Mouse (Mus musculus) midbrain, embryonic 15.5 days (tissue): Measurements from ENCODE around the gene Arcn1. TPM values are rescaled to one million over a fixed set of nuclear protein-coding genes. Genes with fewer than 3 reads are reported as not detected.

Experiments
- ATAC-seq: fragments of 200-750 bp; cut with Nextera tagmentation; replicated peaks from 2 replicates; pipeline ENCODE4 v1.8.0; 2017; ENCODE audit warnings: moderate TSS enrichment
- H3K27ac ChIP-seq: fragments of 300-500 bp; sonication (generic); 2 replicates; pipeline ENCODE4 v1.5.1; 2015; ENCODE audit warnings: mild to moderate bottlenecking, inconsistent platforms
- H3K27me3 ChIP-seq: fragments of 300-500 bp; sonication (generic); replicated peaks from 2 replicates; pipeline ENCODE4 v1.6.1; 2015; ENCODE audit warnings: inconsistent platforms
- H3K36me3 ChIP-seq: fragments of 300-500 bp; sonication (generic); replicated peaks from 2 replicates; pipeline ENCODE4 v1.6.1; 2015; ENCODE audit warnings: inconsistent platforms
- H3K4me1 ChIP-seq: fragments of 300-500 bp; sonication (generic); 2 replicates; pipeline ENCODE4 v1.6.1; 2015; ENCODE audit warnings: inconsistent platforms
- H3K4me2 ChIP-seq: fragments of 300-500 bp; sonication (generic); 2 replicates; pipeline ENCODE4 v1.6.1; 2015; ENCODE audit warnings: inconsistent platforms, mild to moderate bottlenecking, moderate library complexity
- H3K4me3 ChIP-seq: fragments of 300-500 bp; sonication (generic); 2 replicates; pipeline ENCODE4 v1.5.1; 2015; ENCODE audit warnings: mild to moderate bottlenecking, inconsistent platforms
- H3K9ac ChIP-seq: fragments of 300-500 bp; sonication (generic); 2 replicates; pipeline ENCODE4 v1.6.1; 2015; ENCODE audit warnings: mild to moderate bottlenecking, inconsistent platforms
- H3K9me3 ChIP-seq: fragments of 300-500 bp; sonication (generic); 2 replicates; pipeline ENCODE4 v1.6.1; 2016; ENCODE audit warnings: inconsistent platforms
- whole genome bisulfite sequencing: fragments of 180-500 bp; shearing (Covaris S2); methylation state at CpG from one replicate; pipeline ENCODE4 v1.1.7; 2015; ENCODE audit warnings: mixed read lengths; 5-methylcytosine and 5-hydroxymethylcytosine counted together
- polyA plus RNA-seq: library from polyadenylated mRNA; unstranded; fragments of >200 nt; fragmentation: Nextera tagmentation; extraction: Ambion mirVana; gene quantifications from 2 replicates; pipeline ENCODE4 v1.2.1, GENCODE M21; 2015

Gene Arcn1
- polyA plus RNA-seq, 1 experiment from 2014 or later: 136 TPM

DNA sequence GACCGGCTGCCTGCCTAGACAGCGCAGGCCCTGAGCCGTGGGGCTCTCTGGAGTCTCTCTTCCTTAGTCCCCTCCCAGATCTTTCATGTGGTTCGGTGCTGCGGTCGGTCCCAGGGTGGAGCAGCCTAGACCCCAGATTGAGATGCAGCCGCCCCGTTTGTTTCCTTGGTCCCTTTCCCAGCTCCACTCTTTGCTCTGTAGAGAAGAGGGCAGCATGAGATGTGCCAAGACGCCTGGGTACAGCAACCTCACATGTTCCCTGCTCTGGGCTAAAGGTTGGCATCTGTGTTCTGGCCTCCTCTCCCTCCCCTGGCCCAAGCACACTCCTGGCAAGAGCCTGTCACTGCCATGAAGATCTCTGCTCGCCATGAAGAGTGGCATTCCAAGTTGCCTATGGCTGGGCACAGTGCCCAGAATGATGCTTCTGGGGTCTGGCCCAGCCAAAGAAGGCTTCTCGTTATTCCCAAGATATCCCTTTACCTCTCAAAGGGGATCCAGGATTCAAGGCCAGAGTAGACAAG is 44.1 kb downstream of the Arcn1 start:
- no peak overlapping the region for H3K9ac ChIP-seq
- WGBS: 62% methylated on average over 11 of the region's 11 CpGs

DNA sequence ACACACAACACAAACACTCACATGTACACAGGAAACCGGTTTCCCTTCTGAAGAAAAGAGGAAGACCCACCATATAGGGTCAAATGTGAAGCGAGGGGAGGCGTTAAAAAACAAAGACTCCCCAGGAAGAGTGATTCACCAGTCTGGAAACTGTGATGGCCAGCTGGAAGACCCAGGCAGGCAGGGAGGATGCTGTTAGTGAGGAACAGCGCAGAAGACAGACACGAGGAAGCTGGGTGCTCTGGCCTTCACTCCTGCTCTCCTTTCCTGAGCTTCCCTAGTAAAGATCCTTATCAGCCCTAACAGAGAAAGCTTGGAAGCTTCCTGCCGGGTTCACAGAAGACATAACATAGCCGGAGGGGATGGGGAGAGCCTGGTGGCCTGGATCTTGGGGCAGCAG is 44.6 kb downstream of the Arcn1 start:
- ATAC-seq: no peak
- H3K4me1 ChIP-seq: peaks cover 73% of the 10 kb centered on the region
- H3K36me3 ChIP-seq: no peaks in the 10 kb centered on the region
- H3K27ac ChIP-seq: peak overlapping the region; percentile 13; the same call in 1 of the 2 replicates
- no peaks in the 10 kb centered on the region for H3K9me3 ChIP-seq
- 40% methylated on average over 7 of the region's 7 CpGs for WGBS
- H3K27me3 ChIP-seq: no peaks in the 10 kb centered on the region
- no peak overlapping the region for H3K4me3 ChIP-seq
- no peak overlapping the region for H3K9ac ChIP-seq
- no peak overlapping the region for H3K4me2 ChIP-seq

More for the DNA sequence above, 44.1 kb downstream of the Arcn1 start:
- no peak overlapping the region for H3K4me2 ChIP-seq
- H3K27ac ChIP-seq: peak overlapping the region; percentile 13
- no peak for ATAC-seq
- H3K36me3 ChIP-seq: no peaks in the 10 kb centered on the region
- no peak overlapping the region for H3K4me3 ChIP-seq
- peaks cover 69% of the 10 kb centered on the region for H3K4me1 ChIP-seq
- no peaks in the 10 kb centered on the region for H3K9me3 ChIP-seq
- no peaks in the 10 kb centered on the region for H3K27me3 ChIP-seq

DNA sequence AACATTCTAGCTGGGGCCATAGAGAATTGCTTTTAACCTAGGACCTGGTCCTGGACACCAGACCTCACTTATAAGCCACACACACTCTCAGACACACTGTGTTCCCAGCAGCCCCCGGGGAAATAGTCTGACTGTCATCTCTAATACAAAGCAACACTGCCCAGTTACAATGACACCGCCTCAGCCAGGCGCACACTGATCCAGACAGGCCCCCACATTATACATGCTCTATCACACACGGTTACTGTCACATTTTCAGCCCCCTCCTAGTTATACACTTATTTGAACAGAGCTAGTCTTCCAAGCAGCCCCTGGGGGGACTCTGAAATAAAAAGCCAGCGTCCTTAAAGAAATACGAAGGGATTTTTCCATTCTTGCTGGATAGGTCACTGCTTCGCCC is 45.1 kb downstream of the Arcn1 start:
- peak overlapping the region; percentile 13; the same call in 1 of the 2 replicates for H3K27ac ChIP-seq
- H3K9ac ChIP-seq: no peak overlapping the region

DNA sequence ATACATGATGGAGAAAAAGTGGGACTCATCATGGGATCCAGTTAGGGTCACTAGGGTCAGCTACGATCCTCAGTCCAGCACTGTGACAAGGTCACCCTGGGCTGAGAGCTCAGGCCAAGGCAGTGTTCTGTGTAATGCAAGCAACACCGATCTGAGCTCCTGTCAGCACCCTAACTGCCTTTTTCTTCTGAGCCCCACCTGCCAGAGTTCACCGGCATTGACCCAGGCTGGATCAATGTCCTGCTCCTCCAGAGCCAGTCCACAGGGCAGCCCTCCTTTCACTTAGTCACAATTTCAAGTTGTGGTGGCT is 45.8 kb downstream of the Arcn1 start:
- H3K4me3 ChIP-seq: peak overlapping the region; percentile 73
- H3K4me2 ChIP-seq: peak overlapping the region; percentile 73; the same call in 1 of the 2 replicates
- WGBS: 82% methylated on average over 3 of the region's 3 CpGs
- no peak overlapping the region for H3K9ac ChIP-seq
- peaks cover 77% of the 10 kb centered on the region for H3K4me1 ChIP-seq
- H3K9me3 ChIP-seq: no peaks in the 10 kb centered on the region
- ATAC-seq: peak; percentile 31; the same call in 1 of the 2 replicates
- H3K27ac ChIP-seq: peak overlapping the region; percentile 83; the same call in 1 of the 2 replicates
- no peaks in the 10 kb centered on the region for H3K27me3 ChIP-seq
- H3K36me3 ChIP-seq: no peaks in the 10 kb centered on the region

More for the DNA sequence above, 45.1 kb downstream of the Arcn1 start:
- H3K9me3 ChIP-seq: no peaks in the 10 kb centered on the region
- H3K4me1 ChIP-seq: peaks cover 78% of the 10 kb centered on the region
- WGBS: 44% methylated on average over 7 of the region's 7 CpGs
- H3K4me3 ChIP-seq: no peak overlapping the region
- ATAC-seq: no peak
- H3K36me3 ChIP-seq: no peaks in the 10 kb centered on the region
- no peak overlapping the region for H3K4me2 ChIP-seq
- no peaks in the 10 kb centered on the region for H3K27me3 ChIP-seq

DNA sequence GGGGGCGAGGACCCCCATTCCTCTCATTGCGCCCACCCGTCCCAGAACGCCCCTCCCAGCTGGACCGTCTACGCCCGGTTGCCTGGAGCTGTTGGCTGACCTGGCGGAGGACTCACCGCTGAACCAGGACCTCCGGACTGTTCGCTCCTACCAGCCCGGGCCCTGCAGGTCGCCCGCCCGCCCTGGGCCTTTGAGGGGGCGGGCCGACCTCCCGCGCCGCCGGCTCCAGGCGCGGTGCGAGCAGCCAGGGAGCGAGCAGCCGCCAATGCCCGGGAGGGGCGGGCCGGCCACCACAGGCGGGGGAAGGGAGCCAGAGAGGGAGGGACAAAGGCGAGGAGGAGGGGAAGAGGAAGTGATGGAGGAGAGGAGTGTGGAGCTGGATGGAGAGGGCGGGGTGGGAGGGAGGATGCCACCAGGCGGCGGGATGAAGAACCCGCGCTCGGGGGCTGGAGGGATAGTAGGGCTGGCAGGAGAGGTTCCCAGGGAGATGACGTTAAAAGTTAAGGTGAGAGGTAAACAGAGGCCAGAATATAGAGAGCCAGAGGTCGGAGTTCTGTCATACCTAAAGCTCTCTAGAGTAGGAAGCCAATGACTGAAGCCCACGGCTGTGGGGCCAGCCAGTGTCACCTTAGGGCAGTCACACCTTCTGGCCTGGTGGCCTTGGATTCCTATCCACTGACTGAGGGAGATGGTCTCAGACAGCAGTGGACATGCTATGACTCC is 46.3 kb downstream of the Arcn1 start:
- Histone ChIP-seq H3K9me3 (no peaks in the 10 kb centered on the region), H3K27ac (peak overlapping the region; percentile 83), H3K27me3 (no peaks in the 10 kb centered on the region), H3K4me3 (peak overlapping the region; percentile 73), H3K9ac (peak overlapping the region; percentile 68), H3K4me1 (peaks cover 72% of the 10 kb centered on the region), H3K36me3 (0 out of 2 replicates have a peak, but pooled peaks cover 2% of the 10 kb centered on the region), H3K4me2 (peak overlapping the region; percentile 73)
- 1% methylated on average over 40 of the region's 40 CpGs for WGBS
- ATAC-seq: peak; percentile 85

DNA sequence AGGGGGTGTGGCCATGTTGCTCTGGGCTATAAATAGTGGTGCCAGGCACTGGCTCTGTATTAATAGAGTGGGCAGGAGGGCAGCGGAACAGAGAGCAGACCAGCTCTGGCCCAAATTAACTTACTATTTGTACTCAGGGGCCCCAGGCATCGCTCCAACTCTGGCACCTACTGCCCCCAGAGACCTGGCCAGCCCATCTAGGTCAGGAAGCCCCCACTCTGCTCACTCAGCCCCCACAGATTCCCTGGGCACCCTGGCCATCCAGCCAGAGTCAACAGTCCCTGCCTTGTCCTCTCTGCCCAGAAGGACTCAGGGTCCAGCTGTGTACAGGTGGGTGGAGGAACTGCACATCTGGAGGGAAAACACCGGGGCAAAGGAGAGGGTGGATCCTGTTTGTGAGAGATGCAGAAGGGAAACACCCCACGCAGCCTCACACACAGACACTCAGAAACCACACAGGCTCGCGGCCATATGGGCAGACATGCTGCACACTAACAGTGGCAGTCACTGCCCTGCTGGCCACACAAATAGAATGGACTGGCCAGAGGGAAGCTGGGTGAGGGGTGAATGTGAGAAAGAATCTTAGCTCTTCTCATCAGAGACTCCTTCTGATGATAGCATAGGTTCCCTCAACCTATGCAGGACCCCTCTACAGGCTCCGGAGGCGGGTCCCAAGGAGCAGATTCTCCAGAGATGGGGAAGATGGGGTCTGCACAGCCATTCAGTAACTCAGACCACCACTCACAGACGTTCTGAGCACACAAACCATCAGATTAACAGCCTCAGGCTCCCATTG is 47.1 kb downstream of the Arcn1 start:
- 13% methylated on average over 9 of the region's 9 CpGs for WGBS
- peak overlapping the region; percentile 83 for H3K27ac ChIP-seq
- H3K9me3 ChIP-seq: no peaks in the 10 kb centered on the region
- peaks cover 65% of the 10 kb centered on the region for H3K4me1 ChIP-seq
- H3K36me3 ChIP-seq: 0 out of 2 replicates have a peak, but pooled peaks cover 10% of the 10 kb centered on the region
- H3K27me3 ChIP-seq: no peaks in the 10 kb centered on the region
- H3K9ac ChIP-seq: peak overlapping the region; percentile 68
- H3K4me3 ChIP-seq: peak overlapping the region; percentile 73
- ATAC-seq: peak; percentile 49
- H3K4me2 ChIP-seq: peak overlapping the region; percentile 73

DNA sequence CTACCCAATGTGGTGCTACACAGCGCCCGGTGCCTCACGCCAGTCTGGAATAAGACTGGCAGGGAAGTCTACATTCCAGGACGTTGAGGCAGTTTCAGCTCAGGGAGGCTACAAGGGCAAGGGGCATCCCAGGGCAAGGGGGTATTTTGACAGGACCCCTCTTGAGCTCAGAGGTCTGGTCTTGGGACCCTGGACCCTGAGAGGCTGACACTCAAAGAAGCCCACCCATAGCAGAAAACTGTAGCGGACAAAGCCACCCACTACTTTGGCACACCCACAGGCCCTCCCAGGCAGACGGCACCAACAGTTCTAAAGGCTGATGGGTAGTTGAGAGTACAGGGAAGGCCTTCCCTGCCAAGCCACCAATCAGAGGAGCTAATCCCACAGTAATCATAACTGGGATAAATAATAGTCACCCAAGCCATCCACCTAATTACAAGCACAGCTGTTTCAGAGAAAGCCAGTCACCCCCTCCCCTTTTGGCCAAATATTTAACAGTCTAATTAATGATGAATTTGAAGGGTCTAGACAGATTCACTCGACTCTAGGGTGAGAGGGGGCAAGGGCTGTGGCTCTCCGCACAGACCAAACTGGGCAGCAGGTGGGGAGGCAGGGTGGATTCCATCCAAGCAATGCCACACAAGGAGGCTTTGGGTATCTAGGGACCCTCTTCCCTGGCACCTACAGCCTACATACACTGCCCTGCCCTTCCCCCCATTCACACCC is 47.9 kb downstream of the Arcn1 start:
- peaks cover 57% of the 10 kb centered on the region for H3K4me1 ChIP-seq
- no peak for ATAC-seq
- WGBS: 64% methylated on average over 8 of the region's 8 CpGs

DNA sequence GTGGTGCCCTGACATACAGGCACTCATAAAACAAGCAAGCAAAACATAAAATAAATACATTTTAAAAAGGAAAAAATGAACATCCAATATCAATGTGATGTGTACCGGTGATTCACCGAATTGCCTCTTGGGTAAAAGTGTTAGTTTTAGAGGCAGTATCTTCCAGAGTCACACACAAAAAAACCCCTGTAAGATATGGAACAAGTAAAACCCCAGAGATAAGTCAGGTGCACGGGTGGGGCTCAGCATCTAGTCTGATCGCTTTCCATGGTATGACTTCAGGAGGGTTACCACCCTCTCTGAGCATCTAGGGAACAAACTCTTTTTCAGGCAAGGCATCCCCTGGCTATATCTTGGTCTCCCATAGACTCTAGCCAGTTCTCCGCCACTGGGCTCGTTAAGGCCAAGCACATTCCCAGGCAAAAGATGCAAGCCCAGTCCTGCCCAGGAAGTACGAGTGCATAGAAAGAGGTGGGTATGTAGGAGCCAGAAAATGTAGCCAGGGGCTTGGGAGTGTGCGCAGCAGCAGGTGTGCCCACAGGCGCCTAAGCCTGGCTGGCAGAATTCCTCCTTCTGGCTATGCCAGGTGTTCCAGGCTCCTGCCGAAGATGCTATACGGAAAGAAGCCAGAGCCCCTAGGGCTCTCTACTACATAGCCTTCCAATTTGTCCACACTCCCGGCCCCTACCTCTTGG is 48.6 kb downstream of the Arcn1 start:
- no peak for ATAC-seq
- Histone ChIP-seq H3K27me3 (no peaks in the 10 kb centered on the region), H3K9me3 (no peaks in the 10 kb centered on the region), H3K4me3 (0 out of 2 replicates have a peak overlapping the region, but pooled peaks have one; percentile 73), H3K36me3 (peaks cover 16% of the 10 kb centered on the region; the same call in 1 of the 2 replicates), H3K4me1 (peaks cover 50% of the 10 kb centered on the region), H3K9ac (peak overlapping the region; percentile 68; the same call in 1 of the 2 replicates), H3K27ac (0 out of 2 replicates have a peak overlapping the region, but pooled peaks have one; percentile 83), H3K4me2 (peak overlapping the region; percentile 73)
- WGBS: 82% methylated on average over 12 of the region's 12 CpGs

More for the DNA sequence above, 47.9 kb downstream of the Arcn1 start:
- Histone ChIP-seq H3K9ac (peak overlapping the region; percentile 68), H3K4me3 (peak overlapping the region; percentile 73), H3K4me2 (peak overlapping the region; percentile 73), H3K36me3 (peaks cover 16% of the 10 kb centered on the region; the same call in 1 of the 2 replicates), H3K9me3 (no peaks in the 10 kb centered on the region), H3K27me3 (no peaks in the 10 kb centered on the region), H3K27ac (0 out of 2 replicates have a peak overlapping the region, but pooled peaks have one; percentile 83)

DNA sequence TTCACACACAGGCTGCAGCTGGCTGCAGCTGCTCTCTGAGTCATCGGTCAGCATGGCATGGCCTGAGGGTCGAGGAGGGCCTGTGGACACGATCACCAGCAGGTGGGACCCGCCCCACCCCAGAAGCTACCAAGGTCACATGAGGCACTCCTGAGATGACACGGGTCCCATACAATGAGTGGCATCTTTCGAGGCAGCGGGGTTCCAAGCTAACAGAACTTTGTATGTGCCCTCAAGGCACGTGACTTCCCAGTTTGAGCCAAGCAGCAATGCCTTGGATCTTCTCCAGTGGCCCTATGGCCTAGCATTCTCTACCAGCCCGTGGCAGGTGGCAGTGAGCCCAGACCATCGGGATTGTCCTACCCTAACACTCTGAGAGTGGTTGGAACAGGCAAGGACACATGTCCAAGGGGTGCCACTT is 49.8 kb downstream of the Arcn1 start:
- H3K4me2 ChIP-seq: no peak overlapping the region
- H3K9me3 ChIP-seq: no peaks in the 10 kb centered on the region
- H3K36me3 ChIP-seq: peaks cover 16% of the 10 kb centered on the region; the same call in 1 of the 2 replicates
- no peak overlapping the region for H3K9ac ChIP-seq
- no peak for ATAC-seq
- no peaks in the 10 kb centered on the region for H3K27me3 ChIP-seq
- WGBS: 78% methylated on average over 10 of the region's 10 CpGs
- no peak overlapping the region for H3K4me3 ChIP-seq
- H3K27ac ChIP-seq: no peak overlapping the region
- H3K4me1 ChIP-seq: peaks cover 38% of the 10 kb centered on the region

DNA sequence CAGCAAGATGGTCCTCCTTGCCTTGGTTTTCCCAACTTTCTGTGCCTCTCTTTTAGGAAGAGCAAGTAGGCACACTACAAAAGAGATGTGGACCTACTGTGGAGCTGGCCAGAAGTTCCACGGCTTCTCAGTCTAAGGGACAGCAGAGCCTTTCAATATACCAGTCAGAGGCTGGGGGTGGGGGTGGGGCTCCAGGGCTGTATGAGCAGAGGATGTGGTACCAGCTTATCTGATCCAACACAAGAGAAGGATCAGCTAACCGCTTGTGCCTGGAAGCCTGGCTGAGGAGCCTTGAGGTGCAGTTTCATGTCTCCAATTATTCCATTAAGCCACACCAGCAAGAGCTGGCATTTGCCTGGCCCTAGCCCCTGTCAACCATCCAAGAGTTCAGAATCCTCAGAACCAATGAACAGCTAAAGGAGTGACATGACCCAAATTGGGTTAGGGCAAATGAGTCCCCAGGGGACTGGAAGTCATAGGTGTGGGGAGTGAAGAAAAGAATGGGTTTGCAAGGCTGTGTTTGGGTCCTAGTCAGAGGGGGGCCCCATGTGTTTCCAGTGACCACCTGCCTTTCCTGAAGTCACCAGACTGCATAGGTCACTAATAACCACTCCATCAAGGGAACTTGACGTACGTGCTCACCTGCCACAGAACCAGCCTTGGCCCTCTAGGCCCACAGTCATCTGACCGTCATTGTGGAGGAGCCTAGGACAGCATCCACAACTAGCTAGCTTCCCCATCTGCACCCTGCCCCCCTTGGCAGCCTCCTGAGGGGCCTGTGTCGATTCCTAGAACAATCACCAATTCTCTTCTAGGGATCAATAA is 50.4 kb downstream of the Arcn1 start:
- 76% methylated on average over 6 of the region's 6 CpGs for WGBS
- H3K9me3 ChIP-seq: no peaks in the 10 kb centered on the region
- H3K4me3 ChIP-seq: no peak overlapping the region
- ATAC-seq: no peak
- H3K27ac ChIP-seq: no peak overlapping the region
- H3K36me3 ChIP-seq: peaks cover 18% of the 10 kb centered on the region
- no peak overlapping the region for H3K9ac ChIP-seq
- H3K4me2 ChIP-seq: no peak overlapping the region
- no peaks in the 10 kb centered on the region for H3K27me3 ChIP-seq
- H3K4me1 ChIP-seq: peaks cover 33% of the 10 kb centered on the region
